Mouse (Mus musculus): ENCODE data around the gene Hdac7.

The Hdac7 gene

GRCm38 (mm10) chr15:97812875-97813274, 31.4 kb downstream of the Hdac7 start:
- TF ChIP-seq POU5F1 (IDR thresholded peaks at IDR 0.05; ENCODE audit: borderline replicate concordance, low read length), result no peak
- no peak for TF ChIP-seq NANOG (IDR thresholded peaks at IDR 0.05; ENCODE audit: borderline replicate concordance, low read length)
- no peak for TF ChIP-seq CTCF (conservative IDR thresholded peaks at IDR 0.05; ENCODE audit: low read length)
- no peaks in the 10 kb centered on the region for H3K9me3 ChIP-seq (ENCODE audit: low read length)
- no peak overlapping the region for H3K4me3 ChIP-seq (replicated peaks; ENCODE audit: low read length)
- peaks cover 54% of the 10 kb centered on the region for H3K27me3 ChIP-seq (ENCODE audit: insufficient read depth, low read length)
- H3K4me1 ChIP-seq (replicated peaks; ENCODE audit: low read depth, low read length), result peaks cover 60% of the 10 kb centered on the region
- no peaks in the 10 kb centered on the region for H3K36me3 ChIP-seq (ENCODE audit: insufficient read depth, low read length)

GRCm38 (mm10) chr15:97812126-97812525, 32.2 kb downstream of the Hdac7 start:
- TF ChIP-seq NANOG (IDR thresholded peaks at IDR 0.05; ENCODE audit: borderline replicate concordance, low read length), result no peak
- no peak for TF ChIP-seq POU5F1 (IDR thresholded peaks at IDR 0.05; ENCODE audit: borderline replicate concordance, low read length)
- no peak for TF ChIP-seq CTCF (conservative IDR thresholded peaks at IDR 0.05; ENCODE audit: low read length)
- H3K36me3 ChIP-seq (ENCODE audit: insufficient read depth, low read length), result no peaks in the 10 kb centered on the region
- H3K9me3 ChIP-seq (ENCODE audit: low read length), result no peaks in the 10 kb centered on the region
- H3K27me3 ChIP-seq (ENCODE audit: insufficient read depth, low read length), result peaks cover 61% of the 10 kb centered on the region
- H3K4me1 ChIP-seq (replicated peaks; ENCODE audit: low read depth, low read length), result peaks cover 63% of the 10 kb centered on the region
- H3K4me3 ChIP-seq (replicated peaks; ENCODE audit: low read length), result no peak overlapping the region

GRCm38 (mm10) chr15:97811307-97811706, 33.0 kb downstream of the Hdac7 start:
- H3K9me3 ChIP-seq (ENCODE audit: low read length), result no peaks in the 10 kb centered on the region
- no peak for TF ChIP-seq POU5F1 (IDR thresholded peaks at IDR 0.05; ENCODE audit: borderline replicate concordance, low read length)
- no peak for TF ChIP-seq CTCF (conservative IDR thresholded peaks at IDR 0.05; ENCODE audit: low read length)
- no peak for TF ChIP-seq NANOG (IDR thresholded peaks at IDR 0.05; ENCODE audit: borderline replicate concordance, low read length)

GRCm38 (mm10) chr15:97810399-97810798, 33.9 kb downstream of the Hdac7 start:
- Histone ChIP-seq H3K27me3 (ENCODE audit: insufficient read depth, low read length) (peaks cover 70% of the 10 kb centered on the region), H3K4me1 (replicated peaks; ENCODE audit: low read depth, low read length) (peaks cover 72% of the 10 kb centered on the region), H3K36me3 (ENCODE audit: insufficient read depth, low read length) (no peaks in the 10 kb centered on the region), H3K9me3 (ENCODE audit: low read length) (no peaks in the 10 kb centered on the region), H3K4me3 (replicated peaks; ENCODE audit: low read length) (no peak overlapping the region)
- TF ChIP-seq CTCF (conservative IDR thresholded peaks at IDR 0.05; ENCODE audit: low read length), result no peak
- TF ChIP-seq NANOG (IDR thresholded peaks at IDR 0.05; ENCODE audit: borderline replicate concordance, low read length), result no peak
- TF ChIP-seq POU5F1 (IDR thresholded peaks at IDR 0.05; ENCODE audit: borderline replicate concordance, low read length), result no peak

More at GRCm38 (mm10) chr15:97811307-97811706, 33.0 kb downstream of the Hdac7 start:
- no peak overlapping the region for H3K4me3 ChIP-seq (replicated peaks; ENCODE audit: low read length)
- peaks cover 68% of the 10 kb centered on the region for H3K27me3 ChIP-seq (ENCODE audit: insufficient read depth, low read length)
- peaks cover 71% of the 10 kb centered on the region for H3K4me1 ChIP-seq (replicated peaks; ENCODE audit: low read depth, low read length)
- no peaks in the 10 kb centered on the region for H3K36me3 ChIP-seq (ENCODE audit: insufficient read depth, low read length)

- Histone ChIP-seq H3K9me3 (ENCODE audit: low read length) (no peaks in the 10 kb centered on the region), H3K4me1 (replicated peaks; ENCODE audit: low read depth, low read length) (peaks cover 72% of the 10 kb centered on the region), H3K4me3 (replicated peaks; ENCODE audit: low read length) (no peak overlapping the region), H3K27me3 (ENCODE audit: insufficient read depth, low read length) (peaks cover 66% of the 10 kb centered on the region), H3K36me3 (ENCODE audit: insufficient read depth, low read length) (no peaks in the 10 kb centered on the region)
- no peak for TF ChIP-seq NANOG (IDR thresholded peaks at IDR 0.05; ENCODE audit: borderline replicate concordance, low read length)
- TF ChIP-seq CTCF (conservative IDR thresholded peaks at IDR 0.05; ENCODE audit: low read length), result no peak
- TF ChIP-seq POU5F1 (IDR thresholded peaks at IDR 0.05; ENCODE audit: borderline replicate concordance, low read length), result no peak
These were observed 34.4 kb downstream of the Hdac7 start for GRCm38 (mm10) chr15:97809942-97810341.

- peaks cover 61% of the 10 kb centered on the region for H3K27me3 ChIP-seq (ENCODE audit: insufficient read depth, low read length)
- H3K9me3 ChIP-seq (ENCODE audit: low read length), result no peaks in the 10 kb centered on the region
- H3K4me1 ChIP-seq (replicated peaks; ENCODE audit: low read depth, low read length), result peaks cover 66% of the 10 kb centered on the region
- TF ChIP-seq POU5F1 (IDR thresholded peaks at IDR 0.05; ENCODE audit: borderline replicate concordance, low read length) (no peak), NANOG (IDR thresholded peaks at IDR 0.05; ENCODE audit: borderline replicate concordance, low read length) (no peak), CTCF (conservative IDR thresholded peaks at IDR 0.05; ENCODE audit: low read length) (no peak)
- peak overlapping the region; percentile 60 for H3K4me3 ChIP-seq (replicated peaks; ENCODE audit: low read length)
- no peaks in the 10 kb centered on the region for H3K36me3 ChIP-seq (ENCODE audit: insufficient read depth, low read length)
These were observed 35.1 kb downstream of the Hdac7 start for GRCm38 (mm10) chr15:97809206-97809605.

GRCm38 (mm10) chr15:97808532-97808931, 35.8 kb downstream of the Hdac7 start:
- TF ChIP-seq CTCF (conservative IDR thresholded peaks at IDR 0.05; ENCODE audit: low read length), result no peak
- no peak for TF ChIP-seq POU5F1 (IDR thresholded peaks at IDR 0.05; ENCODE audit: borderline replicate concordance, low read length)
- TF ChIP-seq NANOG (IDR thresholded peaks at IDR 0.05; ENCODE audit: borderline replicate concordance, low read length), result no peak
- H3K27me3 ChIP-seq (ENCODE audit: insufficient read depth, low read length), result peaks cover 61% of the 10 kb centered on the region
- H3K4me3 ChIP-seq (replicated peaks; ENCODE audit: low read length), result peak overlapping the region; percentile 60
- H3K36me3 ChIP-seq (ENCODE audit: insufficient read depth, low read length), result no peaks in the 10 kb centered on the region
- peaks cover 60% of the 10 kb centered on the region for H3K4me1 ChIP-seq (replicated peaks; ENCODE audit: low read depth, low read length)
- no peaks in the 10 kb centered on the region for H3K9me3 ChIP-seq (ENCODE audit: low read length)

GRCm38 (mm10) chr15:97807867-97808266, 36.4 kb downstream of the Hdac7 start:
- Histone ChIP-seq H3K36me3 (ENCODE audit: insufficient read depth, low read length) (no peaks in the 10 kb centered on the region), H3K27me3 (ENCODE audit: insufficient read depth, low read length) (peaks cover 61% of the 10 kb centered on the region), H3K4me3 (replicated peaks; ENCODE audit: low read length) (peak overlapping the region; percentile 60), H3K9me3 (ENCODE audit: low read length) (no peaks in the 10 kb centered on the region), H3K4me1 (replicated peaks; ENCODE audit: low read depth, low read length) (peaks cover 56% of the 10 kb centered on the region)
- TF ChIP-seq NANOG (IDR thresholded peaks at IDR 0.05; ENCODE audit: borderline replicate concordance, low read length) (no peak), CTCF (conservative IDR thresholded peaks at IDR 0.05; ENCODE audit: low read length) (no peak), POU5F1 (IDR thresholded peaks at IDR 0.05; ENCODE audit: borderline replicate concordance, low read length) (no peak)

GRCm38 (mm10) chr15:97802575-97802974, 41.7 kb downstream of the Hdac7 start:
- Histone ChIP-seq H3K9me3 (ENCODE audit: low read length) (no peaks in the 10 kb centered on the region), H3K27me3 (ENCODE audit: insufficient read depth, low read length) (peaks cover 52% of the 10 kb centered on the region), H3K4me3 (replicated peaks; ENCODE audit: low read length) (peak overlapping the region; percentile 70), H3K36me3 (ENCODE audit: insufficient read depth, low read length) (no peaks in the 10 kb centered on the region), H3K4me1 (replicated peaks; ENCODE audit: low read depth, low read length) (peaks cover 47% of the 10 kb centered on the region)
- TF ChIP-seq CTCF (conservative IDR thresholded peaks at IDR 0.05; ENCODE audit: low read length), result no peak
- no peak for TF ChIP-seq NANOG (IDR thresholded peaks at IDR 0.05; ENCODE audit: borderline replicate concordance, low read length)
- TF ChIP-seq POU5F1 (IDR thresholded peaks at IDR 0.05; ENCODE audit: borderline replicate concordance, low read length), result no peak

Data from E14TG2a.4 (cell line).